Mouse (Mus musculus) gastrocnemius, adult 2 months (tissue): ENCODE measurements at regions not wholly inside any gene's neighbourhood (a gene's known extent, or its start where the extent isn't known, plus 50 kb on each side); places are given as distances from the start of the nearest gene placed in this dataset.

Experiments used
- DNase-seq: peaks from one replicate; pipeline ENCODE4 v3.0.0; 2022
- H3K27ac ChIP-seq: fragments of 200-600 bp; 2 replicates; pipeline ENCODE4 v1.8.1; 2022; ENCODE audit warnings: mild to moderate bottlenecking
- H3K4me3 ChIP-seq: fragments of 200-600 bp; 2 replicates; pipeline ENCODE4 v1.8.1; 2022; ENCODE audit warnings: mild to moderate bottlenecking, moderate library complexity
- CTCF ChIP-seq: fragments of 200-600 bp; IDR thresholded peaks from 2 replicates; pipeline ENCODE4 v1.8.1; 2022; ENCODE audit warnings: antibody characterized with exemption, mild to moderate bottlenecking, moderate library complexity
- intact Hi-C: fragments of 180-260 bp; cut with DNase I; formaldehyde crosslinking; loops from one replicate; pipeline ENCODE4 v1.15.1; 2025

- intact Hi-C loops, result no loop called here
- Histone ChIP-seq H3K27ac (no peak overlapping the region; the same call in 1 of the 2 replicates), H3K4me3 (no peak overlapping the region)
- no peak for DNase-seq
- TF ChIP-seq CTCF, result no peak
Observed at GRCm38 (mm10) chr9:97188616-97189330, 77.8 kb upstream of the Slc25a36 start.

DNA sequence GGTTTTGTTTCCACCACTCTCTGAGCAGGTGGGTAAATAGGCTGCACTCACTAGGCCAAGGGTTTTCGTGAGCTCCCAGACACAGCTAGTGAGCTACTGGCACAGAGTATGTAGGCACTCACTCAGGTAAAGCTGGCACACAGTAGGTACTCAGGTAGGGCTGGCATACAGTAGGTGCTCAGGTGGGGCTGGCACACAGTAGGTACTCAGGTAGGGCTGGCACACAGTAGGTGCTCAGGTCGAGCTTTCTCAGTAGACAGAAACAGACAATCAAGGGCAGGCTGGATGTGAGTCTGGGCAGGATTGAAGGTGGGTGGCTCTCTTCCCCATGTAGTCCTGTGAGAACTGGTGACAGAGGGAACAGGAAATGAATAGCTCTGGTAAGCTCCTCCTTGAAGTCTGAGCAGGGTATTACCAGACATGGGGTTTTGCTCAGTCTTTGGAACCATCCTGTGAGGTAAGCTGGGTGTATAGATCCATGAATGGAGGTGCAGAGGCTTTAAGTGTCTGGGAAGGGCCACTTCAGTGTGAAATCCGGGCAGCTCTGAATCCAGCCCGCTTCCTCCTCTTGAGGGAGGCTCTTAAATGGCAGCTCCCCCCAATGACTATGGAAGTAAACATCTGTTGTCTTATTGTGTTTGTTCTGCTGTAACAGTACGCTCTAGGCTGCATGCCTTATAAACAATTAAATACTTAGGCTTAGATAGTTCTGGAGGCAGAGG lies 62.4 kb upstream of the Slc25a36 start:
- Histone ChIP-seq H3K27ac (no peak overlapping the region), H3K4me3 (no peak overlapping the region)
- no peak for DNase-seq
- intact Hi-C loops, result loop anchor here (2.0 kb wide), 1 partner anchor 149 kb away; no protein-coding TSS in a partner anchor
- no peak for TF ChIP-seq CTCF

DNA sequence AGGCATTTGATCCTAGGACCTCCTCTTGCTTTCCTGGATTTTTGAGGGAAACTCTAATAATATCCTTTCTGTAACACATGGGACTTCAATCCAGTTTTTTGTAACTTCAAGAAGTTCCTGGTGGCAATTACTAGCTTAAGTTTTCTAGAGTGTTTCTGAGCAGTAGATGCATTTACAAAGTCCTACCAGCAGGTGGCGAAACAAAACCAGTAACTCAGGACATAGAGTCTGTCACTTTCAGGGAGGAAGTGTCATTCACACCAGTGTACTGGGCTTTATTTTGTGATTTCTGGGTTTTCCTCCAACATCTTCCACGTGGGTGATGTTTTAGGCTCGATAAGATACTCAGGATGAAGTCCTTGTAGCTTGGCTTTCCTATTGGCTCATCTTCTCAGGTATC lies 61.1 kb upstream of the Slc25a36 start:
- H3K4me3 ChIP-seq, result no peak overlapping the region
- no peak overlapping the region for H3K27ac ChIP-seq
- no peak for DNase-seq
- peak; percentile 66 for TF ChIP-seq CTCF
- intact Hi-C loops, result loop anchor here (2.0 kb wide), 1 partner anchor 151 kb away; no protein-coding TSS in a partner anchor

GRCm38 (mm10) chr9:97171484-97171883 lies 60.5 kb upstream of the Slc25a36 start:
- Histone ChIP-seq H3K4me3 (no peak overlapping the region), H3K27ac (no peak overlapping the region)
- DNase-seq, result no peak
- TF ChIP-seq CTCF, result no peak
- intact Hi-C loops, result no loop called here

DNA sequence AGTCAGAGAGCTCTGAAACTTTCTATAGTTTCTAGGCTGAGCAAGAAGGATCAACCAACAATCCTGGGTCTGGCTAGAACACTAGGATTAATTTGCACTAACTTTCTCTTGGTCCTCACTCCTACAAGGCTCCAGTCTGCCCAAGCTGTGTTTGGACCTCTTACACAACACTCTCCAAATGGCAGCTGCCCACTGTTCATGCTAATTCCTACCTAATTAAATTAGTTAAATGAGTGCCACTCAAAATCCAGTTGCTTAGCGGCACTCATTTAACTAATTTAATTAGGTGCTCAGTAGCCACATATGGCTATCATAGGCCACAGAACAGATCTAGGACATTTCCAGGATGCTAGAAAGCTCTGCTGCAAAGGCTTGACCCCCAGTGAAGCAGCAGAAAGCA lies 59.9 kb upstream of the Slc25a36 start:
- TF ChIP-seq CTCF, result no peak
- Histone ChIP-seq H3K4me3 (no peak overlapping the region), H3K27ac (no peak overlapping the region)
- DNase-seq, result no peak
- intact Hi-C loops, result no loop called here

DNA sequence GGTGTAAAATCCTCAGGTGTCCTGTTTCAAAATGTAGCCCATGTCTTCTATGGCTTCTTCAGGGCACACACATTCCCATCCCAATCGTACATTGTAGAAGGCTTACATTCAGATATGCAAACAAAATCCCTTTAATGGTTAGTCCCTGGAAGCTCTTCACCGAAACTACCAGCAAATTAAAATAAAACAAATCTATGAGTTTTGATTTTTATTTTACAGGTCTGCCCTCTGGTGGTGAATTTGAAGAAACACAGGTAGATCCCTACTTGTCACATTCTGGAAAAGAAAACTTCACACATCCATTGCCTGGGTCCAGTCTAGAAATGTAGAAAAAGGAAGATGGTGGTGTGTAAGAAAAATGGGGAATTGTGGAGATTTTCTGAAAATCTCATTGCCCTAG lies 51.5 kb upstream of the Slc25a36 start:
- H3K4me3 ChIP-seq, result peak overlapping the region; percentile 42
- peak overlapping the region; percentile 28; the same call in 1 of the 2 replicates for H3K27ac ChIP-seq
- peak; percentile 75 for TF ChIP-seq CTCF
- intact Hi-C loops, result loop anchor here (2.0 to 5.0 kb wide), 4 partner anchors 55 to 246 kb away; no protein-coding TSS in a partner anchor
- no peak for DNase-seq
